Mouse (Mus musculus) stomach, postnatal 0 days (tissue): ENCODE results near the gene Ttc23.

Experiments
- CTCF ChIP-seq: IDR thresholded peaks from 2 replicates; pipeline ENCODE4 v1.5.1; 2016; ENCODE audit warnings: antibody characterized with exemption, low read depth, mild to moderate bottlenecking, moderate library complexity
- EP300 ChIP-seq: optimal IDR thresholded peaks from 2 replicates; pipeline ENCODE3; 2016; ENCODE audit warnings: antibody characterized with exemption

DNA sequence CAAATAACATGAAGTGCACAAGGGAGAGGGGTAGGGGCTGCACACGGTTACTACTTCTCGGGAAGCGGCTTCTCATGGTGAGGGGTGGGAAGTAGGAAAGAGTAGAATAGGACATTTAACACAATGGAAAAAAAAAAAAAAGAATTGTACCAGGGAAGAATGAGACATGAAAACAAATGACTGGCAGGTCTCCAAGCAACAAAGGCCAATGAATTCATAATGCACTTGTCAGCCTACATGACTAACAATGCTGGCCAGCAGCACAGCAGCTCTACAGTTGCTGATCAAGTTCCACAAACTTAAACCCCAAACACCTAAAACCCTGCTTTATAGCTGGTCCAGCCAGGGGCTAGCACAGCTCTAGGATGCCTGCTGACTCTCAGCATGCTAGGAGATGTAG, 8.2 kb upstream of the Ttc23 start:
- no peak for TF ChIP-seq EP300
- TF ChIP-seq CTCF = no peak
